Mouse (Mus musculus) E14TG2a.4 (cell line): ENCODE measurements at regions not wholly inside any gene's neighbourhood (a gene's known extent, or its start where the extent isn't known, plus 50 kb on each side); places are given as distances from the start of the nearest gene placed in this dataset.

Experiments used
- CTCF ChIP-seq: conservative IDR thresholded peaks from 2 replicates; pipeline ENCODE4 v1.5.1; 2014; ENCODE audit warnings: low read length
- NANOG ChIP-seq: IDR thresholded peaks from 2 replicates; pipeline ENCODE4 v1.6.1; 2014; ENCODE audit warnings: borderline replicate concordance, low read length, mixed read lengths
- POU5F1 ChIP-seq: IDR thresholded peaks from 2 replicates; pipeline ENCODE4 v1.6.1; 2014; ENCODE audit warnings: low read length, borderline replicate concordance

DNA sequence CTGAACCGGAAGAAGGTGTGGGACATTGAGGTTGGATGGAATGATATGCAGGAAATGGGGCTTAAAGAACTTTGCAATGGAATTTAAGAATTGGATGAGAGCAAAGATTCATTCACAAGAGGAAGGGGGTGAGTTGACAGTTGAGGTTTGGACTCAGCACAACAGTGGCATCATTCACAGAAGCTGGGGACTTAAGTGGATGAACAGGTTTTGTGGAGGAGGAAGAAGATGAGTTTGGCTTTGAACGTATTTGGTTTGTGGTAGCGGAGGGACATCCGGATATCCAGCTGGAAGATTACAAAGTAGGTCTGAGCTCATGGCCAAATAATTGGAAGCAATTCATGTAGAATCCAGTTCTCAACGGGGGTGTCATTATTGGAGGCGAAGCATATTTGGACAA lies 121.3 kb downstream of the Dusp6 start:
- no peak for TF ChIP-seq CTCF
- no peak for TF ChIP-seq POU5F1
- TF ChIP-seq NANOG, result no peak
